Mouse (Mus musculus) brain, embryonic 14.5 days (tissue): ENCODE measurements around the gene Tnrc18.

Experiments
- CTCF ChIP-seq: fragments of 200-500 bp; IDR thresholded peaks from 2 replicates; pipeline ENCODE4 v1.5.1; 2012; ENCODE audit warnings: inconsistent platforms, mild to moderate bottlenecking, moderate library complexity, borderline replicate concordance; ENCODE audit not compliant: insufficient read depth, insufficient read length; ENCODE audit errors: extremely low read depth
- POLR2A ChIP-seq: fragments of 200-500 bp; IDR thresholded peaks from 2 replicates; pipeline ENCODE4 v1.6.1; 2012; ENCODE audit warnings: mild to moderate bottlenecking, inconsistent platforms, borderline replicate concordance; ENCODE audit not compliant: poor library complexity, insufficient read depth, insufficient read length, severe bottlenecking; ENCODE audit errors: extremely low read depth

DNA sequence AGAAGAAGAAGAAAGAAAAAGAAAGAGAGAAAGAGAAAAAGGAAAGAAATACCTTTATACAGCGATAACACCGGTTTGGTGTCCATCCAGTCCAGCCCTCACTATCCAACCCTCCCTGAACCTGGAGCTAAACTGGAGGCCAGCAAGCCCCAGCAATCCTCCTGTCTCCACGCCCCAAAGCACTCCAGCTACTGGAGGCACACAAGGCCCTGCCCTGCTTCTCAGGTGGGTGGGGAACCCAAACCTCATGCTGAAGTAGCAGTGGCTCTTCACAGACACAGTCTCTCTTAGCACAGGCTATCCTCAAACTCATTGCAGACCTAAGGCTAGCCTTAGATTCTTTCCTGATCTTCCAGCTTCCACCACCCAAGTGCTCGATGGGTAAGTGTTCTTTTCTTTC is 14.6 kb downstream of the Tnrc18 start:
- TF ChIP-seq POLR2A: no peak
- no peak for TF ChIP-seq CTCF
